Mouse (Mus musculus): ENCODE measurements around the gene Vmn2r1.

The Vmn2r1 gene

GRCm38 (mm10) chr3:64081247-64081646, at the start of gene Vmn2r1:
Vmn2r1 (plus strand) TSS chr3:64081547.
- no peak for DNase-seq

GRCm38 (mm10) chr3:64038136-64038841, 43.1 kb upstream of the Vmn2r1 start:
- no peak for DNase-seq

GRCm38 (mm10) chr3:64039818-64040784, 41.2 kb upstream of the Vmn2r1 start:
- DNase-seq, result peak; percentile 88

- no peak for DNase-seq
These were observed 31.4 kb downstream of the Vmn2r1 start for GRCm38 (mm10) chr3:64112707-64113106.

- no peak for DNase-seq
These were observed 32.2 kb downstream of the Vmn2r1 start for GRCm38 (mm10) chr3:64113352-64114046.

GRCm38 (mm10) chr3:64141878-64142508, 60.6 kb downstream of the Vmn2r1 start, which contains the start of gene Vmn2r2:
Vmn2r2 (minus strand) TSS chr3:64141928.
- no peak for DNase-seq
